Mouse (Mus musculus) heart, embryonic 14.5 days (tissue): ENCODE measurements at regions not wholly inside any gene's neighbourhood (a gene's known extent, or its start where the extent isn't known, plus 50 kb on each side); places are given as distances from the start of the nearest gene placed in this dataset.

Experiments
- ATAC-seq: fragments of 200-750 bp; cut with Nextera tagmentation; 2 replicates; pipeline ENCODE4 v1.8.0; 2017; ENCODE audit warnings: low read depth, moderate TSS enrichment; ENCODE audit not compliant: insufficient number of reproducible peaks, insufficient read depth, low FRiP score
- H3K27ac ChIP-seq, 2 experiments: fragments of 200-500 bp in 1 of 2; fragments of 300-500 bp in 1 of 2; sonication (generic) in 1 of 2; replicated peaks in 1 of 2; 2 replicates each; pipeline ENCODE4 v1.5.1; 2012 to 2014; ENCODE audit warnings: low read depth in 2 of 2, low read length in 2 of 2, control low read depth in 1 of 2, mild to moderate bottlenecking in 1 of 2, mixed read lengths in 1 of 2; ENCODE audit not compliant: control insufficient read depth in 1 of 2, insufficient read depth in 1 of 2
- H3K27me3 ChIP-seq: fragments of 300-500 bp; sonication (generic); 2 replicates; pipeline ENCODE4 v1.6.1; 2014; ENCODE audit warnings: mild to moderate bottlenecking, low read length, control low read depth; ENCODE audit not compliant: control insufficient read depth, insufficient read depth
- H3K36me3 ChIP-seq: fragments of 300-500 bp; sonication (generic); 2 replicates; pipeline ENCODE4 v1.6.1; 2014; ENCODE audit warnings: mild to moderate bottlenecking, control low read depth, low read length, mixed read lengths; ENCODE audit not compliant: control insufficient read depth, insufficient read depth
- H3K4me1 ChIP-seq, 2 experiments: fragments of 200-500 bp in 1 of 2; fragments of 300-500 bp in 1 of 2; sonication (generic) in 1 of 2; 2 replicates each; pipeline ENCODE4 v1.6.1; 2012 to 2014; ENCODE audit warnings: low read length in 2 of 2, control low read depth in 1 of 2, mixed read lengths in 1 of 2; ENCODE audit not compliant: control insufficient read depth in 2 of 2, insufficient read depth in 2 of 2
- H3K4me2 ChIP-seq: fragments of 300-500 bp; sonication (generic); 2 replicates; pipeline ENCODE4 v1.6.1; 2014; ENCODE audit warnings: mild to moderate bottlenecking, low read length
- H3K4me3 ChIP-seq, 2 experiments: fragments of 200-500 bp in 1 of 2; fragments of 300-500 bp in 1 of 2; sonication (generic) in 1 of 2; 2 replicates each; pipeline ENCODE4 v1.5.1; 2012 to 2014; ENCODE audit warnings: low read length in 2 of 2, mild to moderate bottlenecking in 2 of 2, control low read depth in 1 of 2, low read depth in 1 of 2, moderate library complexity in 1 of 2; ENCODE audit not compliant: control insufficient read depth in 1 of 2, insufficient read depth in 1 of 2
- H3K9ac ChIP-seq: fragments of 300-500 bp; sonication (generic); 2 replicates; pipeline ENCODE4 v1.6.1; 2014; ENCODE audit warnings: mild to moderate bottlenecking, low read length
- H3K9me3 ChIP-seq: fragments of 300-500 bp; sonication (generic); 2 replicates; pipeline ENCODE4 v1.6.1; 2016; ENCODE audit warnings: low read length, control low read depth; ENCODE audit not compliant: control insufficient read depth
- WGBS: fragments of 180-500 bp; shearing (Covaris S2); extraction: QIAGEN DNeasy Blood & Tissue Kit; methylation state at CpG from one replicate; pipeline ENCODE4 v1.1.7; 2014; 5-methylcytosine and 5-hydroxymethylcytosine counted together

GRCm38 (mm10) chr3:52802324-52802723, 214.7 kb downstream of the Cog6 start:
- no peak overlapping the region for H3K27ac ChIP-seq
- H3K27me3 ChIP-seq = no peaks in the 10 kb centered on the region
- no peaks in the 10 kb centered on the region for H3K36me3 ChIP-seq
- H3K9me3 ChIP-seq = no peaks in the 10 kb centered on the region
- peaks cover 2 to 10% of the 10 kb centered on the region in 2 experiments; a peak in 1 of 4 replicates for H3K4me1 ChIP-seq
- ATAC-seq = no peak
- 72% methylated on average over 5 of the region's 5 CpGs for WGBS
- H3K4me2 ChIP-seq = no peak overlapping the region
- no peak overlapping the region for H3K9ac ChIP-seq
- H3K4me3 ChIP-seq = no peak overlapping the region

- no peaks in the 10 kb centered on the region for H3K27me3 ChIP-seq
- H3K4me2 ChIP-seq = no peak overlapping the region
- no peaks in the 10 kb centered on the region for H3K9me3 ChIP-seq
- ATAC-seq = no peak
- no peak overlapping the region for H3K4me3 ChIP-seq
- no peaks in the 10 kb centered on the region for H3K36me3 ChIP-seq
- H3K27ac ChIP-seq = no peak overlapping the region
- peaks cover 2 to 10% of the 10 kb centered on the region in 2 experiments; a peak in 1 of 4 replicates for H3K4me1 ChIP-seq
- no peak overlapping the region for H3K9ac ChIP-seq
- 86% methylated on average over 5 of the region's 5 CpGs for WGBS
Measured at GRCm38 (mm10) chr3:52801446-52801845, 215.6 kb downstream of the Cog6 start.

GRCm38 (mm10) chr3:52800673-52801072, 216.4 kb downstream of the Cog6 start:
- H3K4me1 ChIP-seq = peaks cover 2 to 10% of the 10 kb centered on the region in 2 experiments; a peak in 1 of 4 replicates
- H3K4me3 ChIP-seq = no peak overlapping the region
- no peaks in the 10 kb centered on the region for H3K27me3 ChIP-seq
- H3K27ac ChIP-seq = no peak overlapping the region
- H3K9me3 ChIP-seq = no peaks in the 10 kb centered on the region
- no peak overlapping the region for H3K4me2 ChIP-seq
- WGBS = 76% methylated on average over 3 of the region's 3 CpGs
- H3K9ac ChIP-seq = no peak overlapping the region
- ATAC-seq = no peak
- H3K36me3 ChIP-seq = no peaks in the 10 kb centered on the region

- Histone ChIP-seq H3K9me3 (no peaks in the 10 kb centered on the region), H3K4me3 (no peak overlapping the region), H3K36me3 (no peaks in the 10 kb centered on the region), H3K27ac (peak overlapping the region; percentile 6 to 39), H3K4me1 (peaks cover 2 to 10% of the 10 kb centered on the region in 2 experiments; a peak in 1 of 4 replicates), H3K27me3 (no peaks in the 10 kb centered on the region), H3K9ac (peak overlapping the region; percentile 34; the same call in 1 of the 2 replicates), H3K4me2 (peak overlapping the region; percentile 51)
- WGBS = 7% methylated on average over 6 of the region's 6 CpGs
- no peak for ATAC-seq
Measured at GRCm38 (mm10) chr3:52797801-52798200, 219.2 kb downstream of the Cog6 start.

- Histone ChIP-seq H3K4me2 (no peak overlapping the region), H3K36me3 (no peaks in the 10 kb centered on the region), H3K27ac (no peak overlapping the region; a peak in 1 of 4 replicates), H3K9me3 (no peaks in the 10 kb centered on the region), H3K9ac (no peak overlapping the region), H3K4me1 (peaks cover 2 to 10% of the 10 kb centered on the region in 2 experiments; a peak in 1 of 4 replicates), H3K27me3 (no peaks in the 10 kb centered on the region), H3K4me3 (no peak overlapping the region)
- 78% methylated on average over 4 of the region's 4 CpGs for WGBS
- no peak for ATAC-seq
Measured at GRCm38 (mm10) chr3:52797164-52797563, 219.9 kb downstream of the Cog6 start.

GRCm38 (mm10) chr3:52794218-52794617, 222.8 kb downstream of the Cog6 start:
- WGBS = 69% methylated on average over 3 of the region's 3 CpGs

GRCm38 (mm10) chr3:52792801-52793200, 224.2 kb downstream of the Cog6 start:
- H3K9ac ChIP-seq = no peak overlapping the region
- WGBS = 62% methylated on average over 3 of the region's 3 CpGs
- ATAC-seq = no peak
- no peak overlapping the region for H3K27ac ChIP-seq
- no peaks in the 10 kb centered on the region for H3K36me3 ChIP-seq
- no peak overlapping the region for H3K4me2 ChIP-seq
- no peaks in the 10 kb centered on the region for H3K9me3 ChIP-seq
- no peak overlapping the region for H3K4me3 ChIP-seq
- H3K4me1 ChIP-seq = peaks cover 2 to 4% of the 10 kb centered on the region in 2 experiments; a peak in 1 of 4 replicates
- H3K27me3 ChIP-seq = no peaks in the 10 kb centered on the region

More at GRCm38 (mm10) chr3:52794218-52794617, 222.8 kb downstream of the Cog6 start:
- Histone ChIP-seq H3K4me1 (peaks cover 2 to 10% of the 10 kb centered on the region in 2 experiments; a peak in 1 of 4 replicates), H3K9ac (no peak overlapping the region), H3K36me3 (no peaks in the 10 kb centered on the region), H3K27ac (no peak overlapping the region), H3K27me3 (no peaks in the 10 kb centered on the region), H3K9me3 (no peaks in the 10 kb centered on the region), H3K4me2 (no peak overlapping the region), H3K4me3 (no peak overlapping the region)
- no peak for ATAC-seq

GRCm38 (mm10) chr3:52792121-52792520, 224.9 kb downstream of the Cog6 start:
- Histone ChIP-seq H3K36me3 (no peaks in the 10 kb centered on the region), H3K9ac (no peak overlapping the region), H3K27me3 (no peaks in the 10 kb centered on the region), H3K4me2 (no peak overlapping the region), H3K9me3 (no peaks in the 10 kb centered on the region), H3K4me1 (no peaks in the 10 kb centered on the region), H3K27ac (no peak overlapping the region), H3K4me3 (no peak overlapping the region)
- ATAC-seq = no peak
- WGBS = 50% methylated on average over 5 of the region's 5 CpGs
